8 mouse cellular contexts compared by ENCODE assay signal in the genomic region with DNA sequence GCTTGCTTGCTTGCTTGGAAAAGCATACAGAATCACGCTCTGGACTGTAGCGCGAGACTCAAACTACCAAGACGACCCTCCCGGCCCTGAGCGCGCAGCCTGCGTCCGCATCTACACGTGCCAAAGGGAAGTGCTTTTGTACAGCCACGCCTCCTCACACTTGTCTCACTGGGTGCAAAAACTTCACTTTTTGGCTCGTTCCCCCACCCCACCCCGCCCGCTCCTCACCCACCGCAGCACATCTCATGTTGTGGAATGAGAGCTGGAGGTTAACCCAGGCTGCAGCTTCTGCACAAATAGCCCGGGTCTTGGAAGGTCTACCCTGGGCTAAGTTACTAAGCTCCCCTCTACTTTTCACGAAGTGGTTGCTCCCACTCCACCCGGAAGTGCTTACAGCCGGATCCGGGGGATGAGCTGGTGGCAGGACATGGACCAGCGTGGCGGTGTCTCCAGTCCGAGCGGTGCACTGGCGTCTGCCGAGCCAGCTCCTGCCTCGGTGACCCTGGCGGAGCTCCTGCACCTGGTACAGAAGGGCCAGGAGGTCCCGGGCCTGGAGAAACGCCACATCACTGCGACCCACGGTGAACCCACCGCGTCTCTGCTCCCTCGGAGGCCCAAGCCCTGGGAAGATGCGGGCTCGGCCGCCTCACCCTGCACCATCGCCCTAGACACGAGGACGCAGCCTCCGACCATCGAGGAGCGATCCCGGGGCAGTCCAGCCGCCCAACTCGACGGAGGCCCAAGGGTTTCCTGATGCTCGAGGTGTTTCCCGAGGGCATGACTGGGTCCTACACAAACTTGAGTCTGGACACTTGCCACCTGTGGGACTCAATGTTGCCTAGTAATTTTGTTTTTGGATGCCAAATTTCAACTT. TPM values are rescaled to one million over a fixed set of nuclear protein-coding genes. Genes with fewer than 3 reads are reported as not detected.
A peak's percentile ranks its signal among the peaks of the same experiment; 100 is the strongest.
DNase-seq lines count a peak whose midpoint lies in the region; ATAC-seq lines count a peak whose summit lies in the region.

TSS of gene 2310039H08Rik (plus strand) at position 232 of the 874 bp plus-strand sequence.

- DNase-seq in MEL-GATA-1-ER (ENCODE audit: extremely low read depth, low read depth), result peak; percentile 85
- DNase-seq in cerebellum, adult 9-10 months, result peak; percentile 85
- peak; percentile 67 to 84 for DNase-seq in frontal cortex, adult 2 months (ENCODE audit: extremely low spot score in 1 of 2, low spot score in 1 of 2)
- peak; percentile 87 for DNase-seq in hindbrain, embryonic 11.5 days (ENCODE audit: low spot score)
- DNase-seq in layer of hippocampus, postnatal 10 days (ENCODE audit: low spot score in 2 of 2), result peak; percentile 81 to 86
- DNase-seq in lung, postnatal 10 days, result peak; percentile 93
- DNase-seq in ovary, postnatal 36 days (ENCODE audit: low spot score), result peak; percentile 81
- DNase-seq in thymus, postnatal 25 days, result peak; percentile 84

- H3K4me3 ChIP-seq in hindbrain, embryonic 11.5 days (ENCODE audit: low read depth, low read length), result peak within 1 kb of the TSS; percentile 71

- H3K4me1 ChIP-seq in hindbrain, embryonic 11.5 days (replicated peaks; ENCODE audit: control insufficient read depth, insufficient read depth, low read length), result 0 out of 2 replicates have a peak, but pooled peaks cover 3% of the 10 kb centered on the region

- under 1% methylated on average over 50 of the region's 50 CpGs for WGBS in hindbrain, embryonic 11.5 days

- H3K4me2 ChIP-seq in hindbrain, embryonic 11.5 days (replicated peaks; ENCODE audit: low read depth, low read length), result peak within 1 kb of the TSS; percentile 67

- H3K27me3 ChIP-seq in hindbrain, embryonic 11.5 days (ENCODE audit: control insufficient read depth, insufficient read depth, low read length), result no peaks in the 10 kb centered on the region

- peak within 1 kb of the TSS; percentile 73 for H3K9ac ChIP-seq in hindbrain, embryonic 11.5 days (ENCODE audit: low read depth, low read length)

- no peaks in the 10 kb centered on the region for H3K9me3 ChIP-seq in hindbrain, embryonic 11.5 days (ENCODE audit: control insufficient read depth, low read length)

- peak within 1 kb of the TSS; percentile 51 for H3K27ac ChIP-seq in hindbrain, embryonic 11.5 days (ENCODE audit: low read depth, low read length)

- peak; percentile 89 for ATAC-seq in hindbrain, embryonic 11.5 days (ENCODE audit: low FRiP score)

- H3K36me3 ChIP-seq in hindbrain, embryonic 11.5 days (ENCODE audit: control insufficient read depth, insufficient read depth, low read length), result peaks cover 5% of the 10 kb centered on the region; the same call in 1 of the 2 replicates

RNA-seq across cellular contexts. Expression of gene 2310039H08Rik, which starts in this region (rescaled TPM):
- 23.6 and 27.1 TPM in 2 replicates for polyA plus RNA-seq in frontal cortex, adult 2 months (2012; rRNA removed)
- polyA plus RNA-seq in hindbrain, embryonic 11.5 days (2014; fragmentation: Nextera tagmentation; extraction: Ambion mirVana), result 48.4 and 49.2 TPM in 2 replicates
- total RNA-seq in layer of hippocampus, postnatal 10 days (2021), result 10 to 100 TPM; 15.0 to 17.1 TPM

Comparison
In these comparisons a context has a peak if more than half of its experiments do, and no peak if none do; other contexts are left out.
1. Peak in every context shown above with its lines: DNase-seq, ATAC-seq, H3K4me3 ChIP-seq and H3K27ac ChIP-seq.